Mouse (Mus musculus): ENCODE results near the gene Dnajb12.

DNA sequence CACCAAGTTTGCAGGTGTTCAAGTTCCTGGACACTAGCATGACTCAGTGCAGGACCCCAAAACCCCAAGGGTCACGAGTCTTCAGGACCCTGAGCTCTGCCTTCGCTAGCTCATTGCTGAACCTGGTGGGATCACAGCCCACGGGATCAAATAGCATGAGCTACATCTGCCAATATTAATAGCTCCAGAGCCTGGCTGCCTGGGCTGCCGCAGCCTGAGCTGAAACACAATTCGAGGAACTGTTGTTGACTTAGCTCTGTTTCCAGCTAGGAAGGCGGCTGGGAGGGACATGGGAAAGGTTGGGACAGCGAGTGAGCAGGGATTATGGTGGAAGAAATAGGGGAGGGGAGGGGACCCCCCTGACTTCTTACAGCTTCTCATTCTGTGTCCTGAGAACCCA is 23.8 kb downstream of the Dnajb12 start:
- TF ChIP-seq CTCF (IDR thresholded peaks at IDR 0.05; ENCODE audit: control insufficient read depth, insufficient read depth, insufficient replicate concordance, low read depth, low read length) = no peak
- no peak for TF ChIP-seq POLR2A (IDR thresholded peaks at IDR 0.05; ENCODE audit: control insufficient read depth, low read depth, low read length)
